Mouse (Mus musculus): ENCODE data around the gene Ssh3. TPM values are rescaled to one million over a fixed set of nuclear protein-coding genes. Genes with fewer than 3 reads are reported as not detected.

Ssh3 gene
- polyA plus RNA-seq, 1 experiment from 2014 or later, result 2.1 TPM

- H3K36me3 ChIP-seq (ENCODE audit: control insufficient read depth, insufficient read depth), result no peaks in the 10 kb centered on the region
- H3K27me3 ChIP-seq (ENCODE audit: control insufficient read depth, insufficient read depth, low read depth, low read length), result peaks cover 62% of the 10 kb centered on the region
- H3K27ac ChIP-seq (ENCODE audit: low read length), result no peak overlapping the region
- H3K9me3 ChIP-seq (replicated peaks; ENCODE audit: control insufficient read depth, low read length), result no peaks in the 10 kb centered on the region
- no peak for ATAC-seq (ENCODE audit: low read depth)
- H3K4me1 ChIP-seq (ENCODE audit: control insufficient read depth, low read depth, low read length), result peaks cover 30% of the 10 kb centered on the region
- H3K4me2 ChIP-seq (ENCODE audit: low read depth, low read length), result no peak overlapping the region
- H3K9ac ChIP-seq (ENCODE audit: low read depth, low read length), result no peak overlapping the region
- no peak overlapping the region for H3K4me3 ChIP-seq (ENCODE audit: low read depth, low read length)
- WGBS (ENCODE audit: insufficient replicate concordance), result 48% methylated on average over 3 of the region's 3 CpGs
These were observed 51.1 kb downstream of the Ssh3 start for GRCm38 (mm10) chr19:4217855-4218254.

DNA sequence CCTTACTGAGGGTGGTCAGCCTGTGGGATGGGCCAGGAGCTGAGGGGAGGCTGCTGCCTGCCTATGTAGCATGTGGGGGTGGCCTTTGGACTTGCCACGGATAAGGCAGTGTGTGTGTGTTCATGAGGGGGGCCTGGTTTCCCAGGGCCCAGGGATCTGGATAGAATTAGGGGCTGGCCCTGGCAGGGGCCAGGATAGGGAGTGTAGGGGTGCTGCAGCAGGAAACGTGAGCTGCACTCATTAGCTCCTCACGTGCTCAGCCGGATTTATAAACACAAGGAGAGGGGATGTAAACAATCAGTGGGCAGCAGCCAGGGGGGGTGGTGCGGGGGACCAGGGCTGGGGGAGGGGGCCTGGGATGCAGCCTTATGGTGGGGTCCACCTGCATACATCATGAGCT, 51.8 kb downstream of the Ssh3 start:
- Histone ChIP-seq H3K4me3 (ENCODE audit: low read depth, low read length) (no peak overlapping the region), H3K27ac (ENCODE audit: low read length) (no peak overlapping the region), H3K4me1 (ENCODE audit: control insufficient read depth, low read depth, low read length) (peaks cover 30% of the 10 kb centered on the region), H3K9ac (ENCODE audit: low read depth, low read length) (no peak overlapping the region), H3K9me3 (replicated peaks; ENCODE audit: control insufficient read depth, low read length) (no peaks in the 10 kb centered on the region), H3K27me3 (ENCODE audit: control insufficient read depth, insufficient read depth, low read depth, low read length) (peaks cover 69% of the 10 kb centered on the region), H3K36me3 (ENCODE audit: control insufficient read depth, insufficient read depth) (no peaks in the 10 kb centered on the region), H3K4me2 (ENCODE audit: low read depth, low read length) (no peak overlapping the region)
- 43% methylated on average over 5 of the region's 5 CpGs for WGBS (ENCODE audit: insufficient replicate concordance)
- no peak for ATAC-seq (ENCODE audit: low read depth)

DNA sequence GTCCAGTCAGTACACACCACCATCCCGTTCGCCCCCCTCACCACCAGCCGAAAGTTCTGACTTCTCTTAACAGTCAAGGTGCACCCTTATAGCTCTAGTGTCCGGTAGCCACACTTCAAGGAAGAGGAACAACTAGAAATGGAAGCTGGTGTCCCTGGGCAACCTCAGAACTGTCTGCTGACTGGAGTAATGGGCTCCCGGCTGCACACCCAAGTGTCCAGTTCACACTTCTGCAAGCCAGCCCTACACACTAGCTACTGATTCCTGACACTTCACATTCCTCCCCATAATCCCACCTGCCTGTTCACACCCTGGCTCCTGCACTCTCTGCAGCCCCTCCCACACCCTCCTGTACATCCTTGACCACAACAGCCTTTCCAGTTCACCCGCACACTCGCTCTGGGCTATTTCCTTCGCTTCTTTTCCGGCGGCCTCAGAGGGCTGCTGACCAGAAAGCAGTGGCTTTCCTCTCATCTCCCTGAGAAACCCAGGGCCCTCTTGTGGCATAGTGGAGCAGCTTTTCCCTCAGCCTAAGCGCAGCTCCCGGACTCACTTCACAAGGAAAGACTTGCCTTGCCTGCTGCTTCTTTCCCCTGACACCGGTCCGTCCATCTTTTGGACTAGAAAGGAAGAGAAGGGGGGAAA, 52.8 kb downstream of the Ssh3 start:
- Histone ChIP-seq H3K27me3 (ENCODE audit: control insufficient read depth, insufficient read depth, low read depth, low read length) (peaks cover 74% of the 10 kb centered on the region), H3K9ac (ENCODE audit: low read depth, low read length) (no peak overlapping the region)

GRCm38 (mm10) chr19:4215451-4215840, 53.5 kb downstream of the Ssh3 start:
- Histone ChIP-seq H3K4me1 (ENCODE audit: control insufficient read depth, low read depth, low read length) (peaks cover 21% of the 10 kb centered on the region), H3K9me3 (replicated peaks; ENCODE audit: control insufficient read depth, low read length) (no peaks in the 10 kb centered on the region), H3K27ac (ENCODE audit: low read length) (no peak overlapping the region), H3K4me2 (ENCODE audit: low read depth, low read length) (peak overlapping the region; percentile 74), H3K4me3 (ENCODE audit: low read depth, low read length) (peak overlapping the region; percentile 59), H3K9ac (ENCODE audit: low read depth, low read length) (peak overlapping the region; percentile 61), H3K27me3 (ENCODE audit: control insufficient read depth, insufficient read depth, low read depth, low read length) (peaks cover 76% of the 10 kb centered on the region), H3K36me3 (ENCODE audit: control insufficient read depth, insufficient read depth) (no peaks in the 10 kb centered on the region)
- WGBS (ENCODE audit: insufficient replicate concordance), result 2% methylated on average over 15 of the region's 21 CpGs
- ATAC-seq (ENCODE audit: low read depth), result no peak

More for the DNA sequence above, 52.8 kb downstream of the Ssh3 start:
- Histone ChIP-seq H3K9me3 (replicated peaks; ENCODE audit: control insufficient read depth, low read length) (no peaks in the 10 kb centered on the region), H3K36me3 (ENCODE audit: control insufficient read depth, insufficient read depth) (no peaks in the 10 kb centered on the region), H3K4me2 (ENCODE audit: low read depth, low read length) (no peak overlapping the region), H3K4me3 (ENCODE audit: low read depth, low read length) (no peak overlapping the region), H3K27ac (ENCODE audit: low read length) (no peak overlapping the region), H3K4me1 (ENCODE audit: control insufficient read depth, low read depth, low read length) (peaks cover 25% of the 10 kb centered on the region)
- 12% methylated on average over 14 of the region's 14 CpGs for WGBS (ENCODE audit: insufficient replicate concordance)
- ATAC-seq (ENCODE audit: low read depth), result no peak

DNA sequence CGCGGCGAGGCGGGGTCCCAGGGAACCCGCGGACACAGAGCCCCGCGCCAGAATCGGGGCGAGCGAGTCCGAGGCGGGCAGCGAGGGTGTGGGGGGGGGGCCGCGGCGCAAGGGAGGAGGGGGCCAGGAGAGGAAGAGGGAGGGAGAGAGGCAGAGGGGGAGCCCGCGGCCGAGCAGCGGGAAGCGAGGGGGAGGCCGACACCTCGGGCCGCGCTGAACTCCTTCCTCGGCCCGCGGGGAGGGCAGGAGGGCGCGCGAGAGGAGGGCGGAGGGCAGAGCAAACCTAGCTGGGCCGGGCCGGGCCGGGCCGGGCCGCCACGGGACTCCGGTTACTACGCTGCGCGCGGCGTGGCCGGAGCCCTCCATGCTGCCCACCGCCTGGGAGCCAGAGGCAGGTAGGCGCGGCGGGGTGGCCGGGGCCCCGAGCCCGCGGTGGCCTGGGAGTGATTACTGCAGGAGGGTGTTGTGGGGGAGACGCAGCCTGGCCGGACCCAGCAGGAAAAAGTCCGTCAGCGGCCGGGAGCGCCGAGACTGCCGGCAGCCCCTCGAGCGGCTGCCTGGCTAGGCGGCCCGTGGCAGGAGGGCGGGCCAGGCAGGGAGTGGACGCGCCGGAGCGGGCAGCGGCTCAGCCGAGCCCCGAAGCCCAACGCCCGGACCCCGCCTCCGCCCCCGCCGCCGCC, 54.1 kb downstream of the Ssh3 start:
- Histone ChIP-seq H3K27ac (ENCODE audit: low read length) (peak overlapping the region; percentile 35; the same call in 1 of the 2 replicates), H3K4me2 (ENCODE audit: low read depth, low read length) (peak overlapping the region; percentile 74), H3K9ac (ENCODE audit: low read depth, low read length) (peak overlapping the region; percentile 61), H3K4me3 (ENCODE audit: low read depth, low read length) (peak overlapping the region; percentile 59), H3K4me1 (ENCODE audit: control insufficient read depth, low read depth, low read length) (peaks cover 16% of the 10 kb centered on the region), H3K27me3 (ENCODE audit: control insufficient read depth, insufficient read depth, low read depth, low read length) (peaks cover 77% of the 10 kb centered on the region), H3K9me3 (replicated peaks; ENCODE audit: control insufficient read depth, low read length) (no peaks in the 10 kb centered on the region), H3K36me3 (ENCODE audit: control insufficient read depth, insufficient read depth) (no peaks in the 10 kb centered on the region)
- under 1% methylated on average over 47 of the region's 81 CpGs for WGBS (ENCODE audit: insufficient replicate concordance)
- ATAC-seq (ENCODE audit: low read depth), result peak; percentile 49

DNA sequence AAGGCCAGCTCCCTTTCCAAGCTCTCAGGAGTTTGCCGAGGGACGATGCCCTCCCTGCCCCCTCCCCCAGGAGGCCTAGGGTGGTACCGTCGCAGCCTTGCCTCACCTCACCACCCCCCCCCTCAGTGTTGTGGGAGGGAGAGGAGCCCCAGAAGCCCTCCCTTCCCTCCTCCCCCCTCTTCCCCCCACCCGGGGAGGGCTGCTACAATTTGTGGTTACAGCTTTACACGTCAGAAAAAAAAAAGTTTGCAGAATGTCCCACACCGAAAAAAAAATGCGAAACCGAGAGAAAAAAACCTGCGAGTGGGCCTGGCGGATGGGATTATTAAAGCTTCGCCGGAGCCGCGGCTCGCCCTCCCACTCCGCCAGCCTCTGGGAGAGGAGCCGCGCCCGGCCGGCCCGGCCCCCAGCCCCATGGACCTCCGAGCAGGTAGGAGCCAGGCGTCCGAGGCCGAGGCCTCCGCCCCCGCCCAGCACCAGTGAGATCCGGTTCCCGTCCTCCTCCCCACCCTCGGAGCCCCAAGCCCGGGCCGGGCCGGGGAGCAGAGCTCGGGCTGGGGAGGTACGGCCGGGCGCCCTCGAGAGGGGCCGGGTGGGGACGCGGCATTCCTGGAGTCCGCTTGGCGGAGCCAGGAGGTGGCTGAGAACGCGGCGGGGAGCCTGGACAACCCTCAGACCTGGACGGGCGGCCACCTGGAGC, 54.8 kb downstream of the Ssh3 start, which contains the start of the genes Clcf1 and AC109138.7:
Gene Clcf1, plus strand, starts transcription at position 168 of the 700 bp plus-strand sequence.
Gene AC109138.7, plus strand, starts transcription at position 287 of the 700 bp plus-strand sequence.
- Histone ChIP-seq H3K4me3 (ENCODE audit: low read depth, low read length) (peak within 1 kb of the TSS; percentile 59), H3K27me3 (ENCODE audit: control insufficient read depth, insufficient read depth, low read depth, low read length) (peaks cover 77% of the 10 kb centered on the region), H3K4me2 (ENCODE audit: low read depth, low read length) (peak within 1 kb of the TSS; percentile 74), H3K9ac (ENCODE audit: low read depth, low read length) (peak within 1 kb of the TSS; percentile 61), H3K27ac (ENCODE audit: low read length) (peak within 1 kb of the TSS; percentile 35; the same call in 1 of the 2 replicates), H3K4me1 (ENCODE audit: control insufficient read depth, low read depth, low read length) (peaks cover 16% of the 10 kb centered on the region), H3K36me3 (ENCODE audit: control insufficient read depth, insufficient read depth) (no peaks in the 10 kb centered on the region), H3K9me3 (replicated peaks; ENCODE audit: control insufficient read depth, low read length) (no peaks in the 10 kb centered on the region)
- ATAC-seq (ENCODE audit: low read depth), result peak; percentile 17; the same call in 1 of the 2 replicates
- 1% methylated on average over 42 of the region's 49 CpGs for WGBS (ENCODE audit: insufficient replicate concordance)

GRCm38 (mm10) chr19:4213524-4213974, 55.4 kb downstream of the Ssh3 start:
- Histone ChIP-seq H3K9me3 (replicated peaks; ENCODE audit: control insufficient read depth, low read length) (no peaks in the 10 kb centered on the region), H3K9ac (ENCODE audit: low read depth, low read length) (no peak overlapping the region), H3K36me3 (ENCODE audit: control insufficient read depth, insufficient read depth) (no peaks in the 10 kb centered on the region), H3K4me3 (ENCODE audit: low read depth, low read length) (peak overlapping the region; percentile 59; the same call in 1 of the 2 replicates), H3K27me3 (ENCODE audit: control insufficient read depth, insufficient read depth, low read depth, low read length) (peaks cover 77% of the 10 kb centered on the region), H3K4me1 (ENCODE audit: control insufficient read depth, low read depth, low read length) (peaks cover 16% of the 10 kb centered on the region), H3K4me2 (ENCODE audit: low read depth, low read length) (no peak overlapping the region), H3K27ac (ENCODE audit: low read length) (no peak overlapping the region)
- 6% methylated on average over 9 of the region's 9 CpGs for WGBS (ENCODE audit: insufficient replicate concordance)
- ATAC-seq (ENCODE audit: low read depth), result no peak

DNA sequence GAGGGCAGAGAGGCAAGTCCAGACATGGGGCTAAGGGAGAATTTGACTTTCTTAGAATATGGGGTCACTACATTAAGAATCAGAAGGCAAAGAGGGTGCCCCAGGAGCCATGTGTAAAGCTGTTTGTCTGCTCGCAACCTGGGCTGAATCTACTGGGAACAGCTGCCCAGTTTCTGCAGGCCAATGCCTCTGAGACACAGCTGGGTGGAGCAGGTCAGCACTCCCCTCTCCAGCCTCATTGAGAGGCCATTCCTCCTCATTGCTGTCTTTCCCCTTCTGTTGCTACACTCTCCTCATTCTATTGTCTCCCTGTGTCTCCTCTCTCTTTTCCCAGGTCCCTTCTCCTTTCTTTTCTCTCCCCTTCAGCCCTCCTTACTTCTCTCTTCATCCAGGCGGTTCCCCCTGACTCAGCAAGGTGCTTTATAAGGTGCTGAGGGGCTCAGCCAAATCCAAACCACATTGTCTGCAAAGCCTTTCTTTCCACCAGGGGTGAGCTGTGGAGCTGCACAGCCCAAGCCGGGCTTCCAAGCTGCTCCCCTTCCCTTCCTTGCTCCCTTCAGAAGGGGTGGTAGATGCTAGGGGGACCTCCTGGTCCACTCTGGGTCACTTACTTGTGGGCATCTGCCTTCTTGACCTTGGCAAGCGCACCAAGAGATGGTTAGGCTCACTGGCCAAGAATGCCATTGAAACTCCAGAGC, 56.9 kb downstream of the Ssh3 start:
- H3K27ac ChIP-seq (ENCODE audit: low read length), result no peak overlapping the region
- H3K36me3 ChIP-seq (ENCODE audit: control insufficient read depth, insufficient read depth), result no peaks in the 10 kb centered on the region
- H3K27me3 ChIP-seq (ENCODE audit: control insufficient read depth, insufficient read depth, low read depth, low read length), result peaks cover 64% of the 10 kb centered on the region
- H3K4me2 ChIP-seq (ENCODE audit: low read depth, low read length), result no peak overlapping the region
- no peak for ATAC-seq (ENCODE audit: low read depth)
- no peak overlapping the region for H3K9ac ChIP-seq (ENCODE audit: low read depth, low read length)
- H3K4me1 ChIP-seq (ENCODE audit: control insufficient read depth, low read depth, low read length), result peaks cover 16% of the 10 kb centered on the region
- H3K9me3 ChIP-seq (replicated peaks; ENCODE audit: control insufficient read depth, low read length), result no peaks in the 10 kb centered on the region
- H3K4me3 ChIP-seq (ENCODE audit: low read depth, low read length), result no peak overlapping the region
- 37% methylated on average over 4 of the region's 4 CpGs for whole genome bisulfite sequencing (ENCODE audit: insufficient replicate concordance)
